Mouse (Mus musculus) kidney, embryonic 15.5 days (tissue): ENCODE data around the gene Elf2. TPM values are rescaled to one million over a fixed set of nuclear protein-coding genes. Genes with fewer than 3 reads are reported as not detected.
"Not testable (repeated sequence)": the region's sequence is repeated elsewhere in the genome, so short reads cannot be mapped to it uniquely, and the experiment has no call there.

Experiments
- ATAC-seq: fragments of 200-750 bp; cut with Nextera tagmentation; replicated peaks from 2 replicates; pipeline ENCODE4 v1.8.0; 2017; ENCODE audit warnings: moderate TSS enrichment; ENCODE audit not compliant: low FRiP score
- H3K27ac ChIP-seq: fragments of 300-500 bp; sonication (generic); 2 replicates; pipeline ENCODE4 v1.5.1; 2015; ENCODE audit warnings: mild to moderate bottlenecking, inconsistent platforms
- H3K27me3 ChIP-seq: fragments of 300-500 bp; sonication (generic); 2 replicates; pipeline ENCODE4 v1.6.1; 2015; ENCODE audit warnings: inconsistent platforms
- H3K36me3 ChIP-seq: fragments of 300-500 bp; sonication (generic); 2 replicates; pipeline ENCODE4 v1.6.1; 2015; ENCODE audit warnings: inconsistent platforms
- H3K4me1 ChIP-seq: fragments of 300-500 bp; sonication (generic); 2 replicates; pipeline ENCODE4 v1.6.1; 2015; ENCODE audit warnings: inconsistent platforms
- H3K4me2 ChIP-seq: fragments of 300-500 bp; sonication (generic); 2 replicates; pipeline ENCODE4 v1.6.1; 2015; ENCODE audit warnings: moderate library complexity, mild to moderate bottlenecking, inconsistent platforms
- H3K4me3 ChIP-seq: fragments of 300-500 bp; sonication (generic); replicated peaks from 2 replicates; pipeline ENCODE4 v1.5.1; 2015; ENCODE audit warnings: mild to moderate bottlenecking, inconsistent platforms
- H3K9ac ChIP-seq: fragments of 300-500 bp; sonication (generic); 2 replicates; pipeline ENCODE4 v1.6.1; 2015; ENCODE audit warnings: mild to moderate bottlenecking, inconsistent platforms
- H3K9me3 ChIP-seq: fragments of 300-500 bp; sonication (generic); replicated peaks from 2 replicates; pipeline ENCODE4 v1.6.1; 2016; ENCODE audit warnings: inconsistent platforms
- WGBS: fragments of 180-500 bp; shearing (Covaris S2); methylation state at CpG from one replicate; pipeline ENCODE4 v1.1.7; 2015; ENCODE audit warnings: mixed read lengths; 5-methylcytosine and 5-hydroxymethylcytosine counted together
- polyA plus RNA-seq: library from polyadenylated mRNA; unstranded; fragments of >200 nt; fragmentation: Nextera tagmentation; extraction: Ambion mirVana; gene quantifications from 2 replicates; pipeline ENCODE4 v1.2.1, GENCODE M21; 2015

The Elf2 gene
- polyA plus RNA-seq, 1 experiment from 2014 or later = 58.2 TPM

GRCm38 (mm10) chr3:51358181-51358580 lies 17.7 kb upstream of the Elf2 start:
- 0 out of 2 replicates have a peak, but pooled peaks cover 5% of the 10 kb centered on the region for H3K27me3 ChIP-seq
- ATAC-seq = peak; percentile 41; the same call in 1 of the 2 replicates
- no peaks in the 10 kb centered on the region for H3K36me3 ChIP-seq
- no peak overlapping the region for H3K27ac ChIP-seq
- WGBS = under 1% methylated on average over 15 of the region's 15 CpGs
- peak overlapping the region; percentile 93 for H3K4me2 ChIP-seq
- no peaks in the 10 kb centered on the region; the same call in 1 of the 2 replicates for H3K9me3 ChIP-seq
- H3K4me3 ChIP-seq = peak overlapping the region; percentile 72
- no peak overlapping the region for H3K9ac ChIP-seq
- H3K4me1 ChIP-seq = peaks cover 27% of the 10 kb centered on the region

GRCm38 (mm10) chr3:51357624-51358023 lies 17.2 kb upstream of the Elf2 start:
- Histone ChIP-seq H3K9ac (no peak overlapping the region), H3K4me2 (peak overlapping the region; percentile 93), H3K36me3 (no peaks in the 10 kb centered on the region), H3K27me3 (0 out of 2 replicates have a peak, but pooled peaks cover 5% of the 10 kb centered on the region), H3K4me1 (peaks cover 27% of the 10 kb centered on the region), H3K9me3 (no peaks in the 10 kb centered on the region; the same call in 1 of the 2 replicates), H3K27ac (no peak overlapping the region), H3K4me3 (peak overlapping the region; percentile 72)
- ATAC-seq = no peak
- 9% methylated on average over 14 of the region's 14 CpGs for WGBS

GRCm38 (mm10) chr3:51357078-51357477 lies 16.6 kb upstream of the Elf2 start:
- ATAC-seq = 0 out of 2 replicates have a peak, but pooled peaks have one; percentile 4
- H3K9me3 ChIP-seq = no peaks in the 10 kb centered on the region; the same call in 1 of the 2 replicates
- 0 out of 2 replicates have a peak, but pooled peaks cover 5% of the 10 kb centered on the region for H3K27me3 ChIP-seq
- H3K4me1 ChIP-seq = peaks cover 27% of the 10 kb centered on the region
- H3K27ac ChIP-seq = 0 out of 2 replicates have a peak overlapping the region, but pooled peaks have one; percentile 22
- no peaks in the 10 kb centered on the region for H3K36me3 ChIP-seq
- H3K9ac ChIP-seq = no peak overlapping the region
- peak overlapping the region; percentile 93 for H3K4me2 ChIP-seq
- WGBS = 47% methylated on average over 5 of the region's 5 CpGs
- H3K4me3 ChIP-seq = no peak overlapping the region

GRCm38 (mm10) chr3:51354956-51355355 lies 14.5 kb upstream of the Elf2 start:
- 89% methylated on average over 6 of the region's 6 CpGs for WGBS
- H3K9ac ChIP-seq, H3K4me3 ChIP-seq, H3K27me3 ChIP-seq, H3K36me3 ChIP-seq, H3K9me3 ChIP-seq, H3K27ac ChIP-seq, ATAC-seq, H3K4me2 ChIP-seq: not testable (repeated sequence)
- H3K4me1 ChIP-seq = peaks cover 15% of the 10 kb centered on the region

DNA sequence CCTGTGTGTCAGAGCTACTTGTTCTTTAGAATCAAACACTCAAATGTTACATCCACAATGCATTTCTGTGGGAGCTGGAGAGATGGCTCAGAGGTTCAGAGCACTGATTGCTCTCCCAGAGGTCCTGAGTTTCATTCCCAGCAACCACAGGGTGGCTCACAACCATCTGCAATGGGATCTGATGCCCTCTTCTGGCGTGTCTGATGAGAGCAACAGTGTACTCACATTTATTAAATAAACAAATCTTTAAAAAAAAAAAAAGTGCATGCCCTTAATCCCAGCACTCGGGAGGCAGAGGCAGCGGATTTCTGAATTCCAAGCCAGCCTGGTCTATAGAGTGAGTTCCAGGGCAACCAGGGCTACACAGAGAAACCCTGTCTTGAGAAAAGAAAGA lies 13.6 kb upstream of the Elf2 start:
- H3K9ac ChIP-seq = no peak overlapping the region
- no peaks in the 10 kb centered on the region; the same call in 1 of the 2 replicates for H3K9me3 ChIP-seq
- H3K36me3 ChIP-seq = no peaks in the 10 kb centered on the region
- no peak overlapping the region for H3K4me2 ChIP-seq
- no peak overlapping the region for H3K4me3 ChIP-seq
- peaks cover 8% of the 10 kb centered on the region; the same call in 1 of the 2 replicates for H3K4me1 ChIP-seq
- no peaks in the 10 kb centered on the region for H3K27me3 ChIP-seq
- no peak for ATAC-seq
- H3K27ac ChIP-seq = no peak overlapping the region
- WGBS = 68% methylated on average over 3 of the region's 3 CpGs

GRCm38 (mm10) chr3:51353325-51354033 lies 13.0 kb upstream of the Elf2 start:
- Histone ChIP-seq H3K9me3 (no peaks in the 10 kb centered on the region; the same call in 1 of the 2 replicates), H3K4me2 (no peak overlapping the region), H3K4me3 (no peak overlapping the region), H3K36me3 (no peaks in the 10 kb centered on the region), H3K9ac (no peak overlapping the region), H3K4me1 (peaks cover 4% of the 10 kb centered on the region; the same call in 1 of the 2 replicates), H3K27me3 (no peaks in the 10 kb centered on the region), H3K27ac (no peak overlapping the region)
- 68% methylated on average over 4 of the region's 4 CpGs for WGBS
- no peak for ATAC-seq

GRCm38 (mm10) chr3:51350806-51351205 lies 10.3 kb upstream of the Elf2 start:
- Histone ChIP-seq H3K4me3 (no peak overlapping the region), H3K9ac (no peak overlapping the region), H3K9me3 (no peaks in the 10 kb centered on the region; the same call in 1 of the 2 replicates), H3K36me3 (no peaks in the 10 kb centered on the region), H3K4me2 (no peak overlapping the region), H3K27ac (no peak overlapping the region), H3K27me3 (no peaks in the 10 kb centered on the region), H3K4me1 (no peaks in the 10 kb centered on the region)
- ATAC-seq = no peak
- WGBS = 41% methylated on average over 3 of the region's 3 CpGs

GRCm38 (mm10) chr3:51348646-51349238 lies 8.3 kb upstream of the Elf2 start:
- H3K27ac ChIP-seq = no peak overlapping the region

DNA sequence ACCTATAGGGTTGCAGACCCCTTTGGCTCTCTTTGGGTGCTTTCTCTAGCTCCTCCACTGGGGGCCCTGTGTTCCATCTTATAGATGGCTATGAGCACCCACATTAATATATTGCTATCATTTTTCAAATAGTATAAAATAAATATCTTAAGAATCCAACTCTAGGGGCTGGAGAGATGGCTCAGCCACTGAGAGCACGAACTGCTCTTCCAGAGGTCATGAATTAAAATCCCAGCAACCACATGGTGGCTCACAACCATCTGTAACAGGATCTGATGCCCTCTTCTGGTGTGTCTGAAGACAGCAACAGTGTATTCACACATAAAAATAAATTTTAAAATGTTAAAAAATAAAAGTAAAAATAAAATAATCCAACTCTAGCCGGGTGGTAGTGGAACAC lies 4.6 kb upstream of the Elf2 start:
- 92% methylated on average over 2 of the region's 2 CpGs for WGBS

More at GRCm38 (mm10) chr3:51348646-51349238, 8.3 kb upstream of the Elf2 start:
- 48% methylated on average over 3 of the region's 3 CpGs for WGBS
- Histone ChIP-seq H3K36me3 (no peaks in the 10 kb centered on the region), H3K4me3 (no peak overlapping the region), H3K4me1 (no peaks in the 10 kb centered on the region), H3K9ac (no peak overlapping the region), H3K4me2 (no peak overlapping the region), H3K27me3 (no peaks in the 10 kb centered on the region), H3K9me3 (no peaks in the 10 kb centered on the region; the same call in 1 of the 2 replicates)
- ATAC-seq = no peak

GRCm38 (mm10) chr3:51344182-51344581 lies 3.7 kb upstream of the Elf2 start:
- H3K4me1 ChIP-seq = peaks cover 10% of the 10 kb centered on the region
- not testable (repeated sequence) for H3K9me3 ChIP-seq, H3K27ac ChIP-seq, ATAC-seq, H3K4me3 ChIP-seq, H3K4me2 ChIP-seq, H3K9ac ChIP-seq, H3K27me3 ChIP-seq, H3K36me3 ChIP-seq
- 87% methylated on average over 6 of the region's 6 CpGs for WGBS

More for the DNA sequence above, 4.6 kb upstream of the Elf2 start:
- not testable (repeated sequence) for H3K4me2 ChIP-seq, H3K36me3 ChIP-seq, H3K9ac ChIP-seq, H3K4me3 ChIP-seq, H3K4me1 ChIP-seq, H3K9me3 ChIP-seq, H3K27ac ChIP-seq, H3K27me3 ChIP-seq, ATAC-seq

GRCm38 (mm10) chr3:51343260-51343659 lies 2.8 kb upstream of the Elf2 start:
- H3K4me1 ChIP-seq = peaks cover 13% of the 10 kb centered on the region
- no peaks in the 10 kb centered on the region for H3K36me3 ChIP-seq
- ATAC-seq = no peak
- no peak overlapping the region for H3K9ac ChIP-seq
- H3K27me3 ChIP-seq = no peaks in the 10 kb centered on the region
- no peak overlapping the region for H3K27ac ChIP-seq
- WGBS = 85% methylated on average over 4 of the region's 4 CpGs
- H3K4me3 ChIP-seq = no peak overlapping the region
- no peaks in the 10 kb centered on the region for H3K9me3 ChIP-seq
- H3K4me2 ChIP-seq = no peak overlapping the region

DNA sequence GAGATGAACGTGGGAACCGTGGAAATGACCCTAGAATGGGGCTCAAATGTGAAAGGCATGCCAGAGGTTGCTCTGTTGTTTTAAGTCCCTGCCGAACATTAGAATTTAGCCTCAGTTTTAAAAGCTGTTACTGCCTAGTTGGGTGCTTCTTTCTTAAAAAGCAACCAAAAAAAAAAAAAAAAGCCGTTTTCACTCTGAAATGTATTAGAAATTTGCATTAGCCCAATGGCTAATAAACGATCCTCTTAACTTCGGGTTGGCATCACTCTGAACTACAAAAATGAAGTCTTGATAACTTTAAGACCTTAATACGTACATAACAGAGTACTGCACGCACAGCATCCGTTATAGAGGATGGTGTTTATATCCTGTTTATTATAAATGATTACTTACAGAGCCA lies 1.7 kb upstream of the Elf2 start:
- ATAC-seq = no peak
- H3K4me1 ChIP-seq = peaks cover 13% of the 10 kb centered on the region
- no peaks in the 10 kb centered on the region for H3K36me3 ChIP-seq
- H3K9ac ChIP-seq = peak overlapping the region; percentile 86
- no peaks in the 10 kb centered on the region for H3K9me3 ChIP-seq
- peak overlapping the region; percentile 95 for H3K4me3 ChIP-seq
- peak overlapping the region; percentile 95 for H3K4me2 ChIP-seq
- H3K27ac ChIP-seq = peak overlapping the region; percentile 97
- WGBS = 8% methylated on average over 9 of the region's 9 CpGs
- no peaks in the 10 kb centered on the region for H3K27me3 ChIP-seq
